Mouse (Mus musculus): ENCODE measurements at regions not wholly inside any gene's neighbourhood (a gene's known extent, or its start where the extent isn't known, plus 50 kb on each side); places are given as distances from the start of the nearest gene placed in this dataset.
A peak's percentile ranks its signal among the peaks of the same experiment; 100 is the strongest.

GRCm38 (mm10) chr6:52368734-52369412 lies 55.6 kb downstream of the Evx1 start:
- no peak for DNase-seq (ENCODE audit: low spot score)

- DNase-seq (ENCODE audit: low spot score): no peak
These were observed 57.6 kb downstream of the Evx1 start for GRCm38 (mm10) chr6:52370806-52371360.

- no peak for DNase-seq (ENCODE audit: low spot score)
These were observed 65.8 kb downstream of the Evx1 start for GRCm38 (mm10) chr6:52379146-52379545.

GRCm38 (mm10) chr6:52379588-52379987 lies 66.3 kb downstream of the Evx1 start:
- no peak for DNase-seq (ENCODE audit: low spot score)

GRCm38 (mm10) chr6:52385044-52385443 lies 71.7 kb downstream of the Evx1 start:
- no peak for DNase-seq (ENCODE audit: low spot score)

- DNase-seq (ENCODE audit: low spot score): no peak
These were observed 88.1 kb downstream of the Evx1 start for GRCm38 (mm10) chr6:52401404-52401803.

GRCm38 (mm10) chr6:52409991-52410390 lies 96.7 kb downstream of the Evx1 start:
- DNase-seq (ENCODE audit: low spot score): no peak

- DNase-seq (ENCODE audit: low spot score): no peak
These were observed 97.4 kb downstream of the Evx1 start for GRCm38 (mm10) chr6:52410711-52411110.

- no peak for DNase-seq (ENCODE audit: low spot score)
These were observed 98.0 kb downstream of the Evx1 start for GRCm38 (mm10) chr6:52411302-52411701.

- DNase-seq (ENCODE audit: low spot score): no peak
These were observed 100.3 kb downstream of the Evx1 start for GRCm38 (mm10) chr6:52413639-52414038.

- DNase-seq (ENCODE audit: low spot score): no peak
These were observed 102.1 kb downstream of the Evx1 start for GRCm38 (mm10) chr6:52415341-52415946.

- DNase-seq (ENCODE audit: low spot score): no peak
These were observed 103.2 kb downstream of the Evx1 start for GRCm38 (mm10) chr6:52416491-52416890.

GRCm38 (mm10) chr6:52417439-52418124 lies 104.3 kb downstream of the Evx1 start:
- no peak for DNase-seq (ENCODE audit: low spot score)

GRCm38 (mm10) chr6:52418451-52419170 lies 105.3 kb downstream of the Evx1 start:
- DNase-seq (ENCODE audit: low spot score): peak; percentile 36

- no peak for DNase-seq (ENCODE audit: low spot score)
These were observed 107.1 kb downstream of the Evx1 start for GRCm38 (mm10) chr6:52420276-52420970.

- DNase-seq (ENCODE audit: low spot score): no peak
These were observed 108.5 kb downstream of the Evx1 start for GRCm38 (mm10) chr6:52421771-52422170.

- DNase-seq (ENCODE audit: low spot score): no peak
These were observed 109.4 kb downstream of the Evx1 start for GRCm38 (mm10) chr6:52422686-52423085.

GRCm38 (mm10) chr6:52423581-52424107 lies 110.3 kb downstream of the Evx1 start:
- no peak for DNase-seq (ENCODE audit: low spot score)

GRCm38 (mm10) chr6:52424440-52424839 lies 111.1 kb downstream of the Evx1 start:
- DNase-seq (ENCODE audit: low spot score): no peak

GRCm38 (mm10) chr6:52425082-52425481 lies 111.8 kb downstream of the Evx1 start:
- DNase-seq (ENCODE audit: low spot score): no peak

- no peak for DNase-seq (ENCODE audit: low spot score)
These were observed 115.3 kb downstream of the Evx1 start for GRCm38 (mm10) chr6:52428489-52429203.

Measured in ovary, adult 18-20 months (tissue).